Mouse (Mus musculus): Measurements from ENCODE around the gene Vamp8.

Vamp8 gene

DNA sequence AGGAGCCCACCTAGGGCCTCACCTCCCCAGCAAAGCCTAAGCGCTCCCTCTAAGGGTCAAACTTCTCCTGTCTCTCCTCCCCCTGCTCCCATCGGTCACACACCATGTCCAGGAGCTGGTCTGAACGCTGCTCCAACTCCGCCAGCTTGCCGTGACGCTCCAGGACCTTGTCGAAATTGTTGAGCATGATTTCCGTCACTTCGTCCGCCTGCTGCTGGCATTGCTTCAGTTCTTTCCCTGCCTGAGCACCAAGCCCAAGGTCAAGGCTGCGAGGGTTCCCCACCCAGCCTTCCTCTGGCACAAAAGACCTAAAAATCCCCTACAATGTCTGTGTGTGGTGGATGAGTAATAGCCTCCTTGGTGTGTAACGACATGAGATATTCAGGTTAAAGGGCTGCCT lies 20.4 kb downstream of the Vamp8 start:
- DNase-seq: no peak

DNA sequence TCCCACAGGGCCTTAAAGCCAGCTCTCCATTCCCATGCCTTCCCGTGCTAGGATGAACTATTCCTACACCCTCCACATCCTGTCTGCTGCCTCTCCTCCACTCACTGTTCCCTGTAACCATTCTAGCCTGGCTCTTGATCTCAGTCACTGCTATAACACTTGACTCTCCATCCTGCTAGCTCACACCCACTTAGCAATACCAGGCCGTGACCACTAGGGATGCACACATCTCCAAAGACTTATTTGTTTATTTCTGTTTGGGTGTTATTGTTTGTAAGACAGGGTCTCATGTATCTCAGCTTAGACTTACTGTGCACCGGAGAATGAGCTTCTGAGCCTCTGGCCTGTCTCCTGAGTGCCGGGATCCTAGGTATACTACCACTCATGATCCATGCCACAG lies 20.9 kb downstream of the Vamp8 start:
- no peak for DNase-seq

DNA sequence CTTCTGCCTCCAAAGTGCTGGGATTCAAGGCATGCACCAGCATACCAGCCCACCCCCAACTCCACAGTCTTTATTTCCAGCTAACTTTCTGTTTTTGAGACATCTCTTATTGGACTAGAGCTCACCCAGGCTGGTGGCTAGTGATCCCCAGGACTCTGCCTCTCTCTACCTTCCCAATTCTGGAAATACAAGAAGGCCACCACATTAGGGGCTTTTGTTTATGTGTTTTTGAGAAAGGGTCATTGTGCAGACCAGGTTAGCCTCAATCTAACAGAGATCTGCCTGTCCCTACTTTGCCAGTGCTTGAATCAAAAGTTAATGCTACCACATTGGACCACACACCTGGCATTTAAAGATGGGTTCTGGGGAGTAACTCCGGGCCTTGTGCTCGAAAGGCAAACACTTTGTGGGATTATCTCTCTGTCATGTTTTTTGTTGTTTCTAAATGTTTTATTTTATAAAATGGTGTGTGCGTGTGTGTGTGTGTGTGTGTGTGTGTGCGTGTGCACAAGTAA lies 23.0 kb downstream of the Vamp8 start:
- DNase-seq: no peak

DNA sequence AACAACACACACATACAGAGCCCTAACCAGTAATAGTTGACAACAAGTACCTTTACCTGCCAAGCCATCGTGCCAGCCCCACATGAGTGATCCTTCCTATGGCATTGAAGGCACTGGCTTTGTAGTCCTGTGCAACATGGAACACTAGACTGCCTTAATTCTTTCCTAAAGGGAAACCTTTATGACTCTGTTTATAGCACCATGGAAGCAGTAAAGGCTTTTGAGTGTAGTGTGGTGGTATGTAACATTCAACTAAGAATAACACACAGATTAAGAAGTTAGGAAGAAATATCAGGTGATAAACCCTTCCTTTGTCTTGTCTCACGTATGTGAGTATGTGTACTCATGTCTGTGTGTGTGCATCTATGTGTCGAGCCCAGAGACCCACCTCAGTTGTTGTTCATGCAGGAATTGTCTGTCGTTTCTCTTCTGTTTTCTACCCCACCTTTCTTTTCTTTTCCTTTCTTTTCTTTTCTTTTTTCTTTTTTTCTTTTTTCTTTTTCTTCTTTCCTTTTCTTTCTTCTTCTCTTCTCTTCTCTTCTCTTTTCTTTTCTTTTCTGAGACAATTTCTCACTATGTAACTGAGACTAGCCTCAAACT lies 23.6 kb downstream of the Vamp8 start, which contains the start of gene Rnf181:
Gene Rnf181 (minus strand): TSS at position 113 of the 600 bp plus-strand sequence.
- DNase-seq: no peak

DNA sequence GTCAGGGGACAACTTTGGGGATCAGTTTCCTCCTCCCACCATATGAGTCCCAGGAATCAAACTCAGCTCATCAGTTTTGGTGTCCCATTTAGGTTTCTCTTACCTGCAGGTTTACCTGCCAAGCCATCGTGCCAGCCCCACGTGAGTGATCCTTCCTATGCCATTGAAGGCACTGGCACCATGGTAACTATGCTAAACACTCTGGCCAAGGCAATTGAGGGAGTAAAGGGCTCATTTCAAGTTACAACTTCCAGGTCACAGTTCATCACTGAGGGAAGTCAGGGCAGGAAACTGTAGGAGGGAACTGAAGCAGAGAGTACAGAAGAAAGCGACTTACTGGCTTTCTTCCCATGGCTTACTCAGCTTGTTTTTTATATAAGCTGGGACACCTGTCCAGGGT lies 24.2 kb downstream of the Vamp8 start:
- DNase-seq: no peak

DNA sequence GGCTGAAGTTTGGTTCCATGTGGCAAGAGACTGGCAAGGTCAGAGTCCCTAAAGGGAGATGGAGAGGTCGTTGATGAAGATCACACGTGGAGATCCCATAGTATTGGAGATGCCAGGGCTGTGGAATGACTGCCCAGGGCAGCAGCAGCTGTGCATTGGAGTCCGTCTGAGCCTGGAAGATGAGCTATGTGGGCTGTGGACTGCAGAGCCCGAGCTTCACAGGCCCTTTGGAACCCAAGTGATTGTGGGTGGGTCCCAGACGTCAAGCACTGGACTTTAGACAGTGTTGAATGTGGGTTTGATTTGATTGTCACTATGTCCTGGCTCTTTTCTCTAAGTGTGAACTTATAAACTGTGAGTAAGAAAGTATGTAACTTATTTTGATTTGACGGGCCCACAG lies 25.5 kb downstream of the Vamp8 start:
- no peak for DNase-seq

DNA sequence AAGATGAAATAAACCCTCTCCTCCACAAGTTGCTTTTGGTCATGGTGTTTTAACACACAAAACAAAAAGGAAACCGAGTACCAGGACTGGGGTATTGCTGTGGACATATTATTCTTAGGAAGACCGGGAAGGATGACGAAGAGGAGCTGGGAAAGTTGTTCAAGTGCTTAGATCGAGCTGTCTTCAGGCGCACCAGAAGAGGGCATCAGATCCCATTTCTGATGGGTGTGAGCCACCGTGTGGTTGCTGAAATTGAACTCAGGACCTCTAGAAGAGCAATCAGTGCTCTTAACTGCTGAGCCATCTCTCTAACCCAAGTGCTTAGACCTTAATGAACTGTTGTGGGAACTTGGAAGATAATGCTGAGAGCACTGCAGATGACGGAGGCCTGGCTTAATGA lies 26.5 kb downstream of the Vamp8 start:
- DNase-seq: no peak

DNA sequence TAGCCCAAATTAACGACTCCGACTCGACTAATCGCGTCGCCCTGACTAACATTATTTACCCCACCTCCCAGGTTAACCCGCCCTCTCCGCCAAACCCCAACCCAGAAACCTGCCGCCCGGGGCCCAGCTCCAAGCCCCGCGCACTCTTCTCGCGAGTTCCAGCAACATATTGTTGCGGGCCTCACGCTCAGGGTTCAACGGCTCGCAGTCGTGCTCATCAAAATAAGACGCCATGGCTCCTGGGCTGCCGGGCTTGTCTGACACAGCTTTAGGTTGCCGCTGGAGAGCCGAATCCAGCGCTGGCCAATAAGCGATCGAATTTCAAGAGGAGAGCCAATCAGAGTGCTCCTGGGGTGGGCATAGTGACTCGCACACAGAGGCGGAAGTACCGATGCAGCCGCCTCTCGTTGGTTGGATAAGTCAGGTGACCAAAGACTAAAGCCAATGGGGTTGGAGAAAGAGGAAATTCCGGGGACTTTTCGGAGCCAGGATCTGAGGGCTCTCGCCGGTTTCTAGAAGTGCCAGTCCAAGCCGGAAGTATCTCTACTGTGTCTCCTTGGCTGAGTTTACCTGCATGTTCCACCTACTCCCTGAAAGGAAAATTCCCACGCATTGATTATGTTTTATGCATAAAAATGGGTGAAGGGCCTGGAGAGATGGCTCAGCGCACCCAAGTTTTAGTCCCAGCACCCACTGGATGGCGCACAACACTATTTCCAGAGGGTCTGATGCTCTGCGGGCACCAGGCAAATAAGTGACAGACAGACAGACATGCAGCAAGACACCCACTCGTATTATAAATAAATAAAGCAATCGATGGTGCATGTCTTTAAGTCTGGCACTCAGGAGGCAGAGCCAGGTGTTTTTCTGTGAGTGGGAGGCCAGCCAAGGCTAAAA lies 28.1 kb downstream of the Vamp8 start:
- DNase-seq: peak; percentile 88 to 92

DNA sequence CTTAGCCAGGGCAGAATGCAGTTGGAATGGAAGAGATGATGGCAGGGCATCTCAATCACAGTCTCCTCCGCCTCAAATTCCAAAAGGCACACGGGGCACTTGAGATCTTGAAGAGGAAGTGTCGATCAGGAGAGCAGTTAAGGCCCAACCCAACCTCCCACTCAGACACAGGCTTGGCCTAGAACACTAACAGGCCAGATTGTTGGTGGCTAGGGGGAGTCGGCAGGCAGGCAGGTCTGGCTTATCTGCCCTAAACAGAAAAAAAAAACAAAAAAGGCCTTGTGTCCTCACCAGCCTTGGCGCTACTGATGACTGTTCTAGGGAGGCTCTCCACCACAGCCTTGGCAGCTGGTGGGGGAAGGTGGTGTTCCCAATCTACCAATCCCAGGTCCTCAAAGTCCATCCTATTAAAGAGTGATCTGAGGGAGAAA lies 29.4 kb downstream of the Vamp8 start:
- DNase-seq: no peak

DNA sequence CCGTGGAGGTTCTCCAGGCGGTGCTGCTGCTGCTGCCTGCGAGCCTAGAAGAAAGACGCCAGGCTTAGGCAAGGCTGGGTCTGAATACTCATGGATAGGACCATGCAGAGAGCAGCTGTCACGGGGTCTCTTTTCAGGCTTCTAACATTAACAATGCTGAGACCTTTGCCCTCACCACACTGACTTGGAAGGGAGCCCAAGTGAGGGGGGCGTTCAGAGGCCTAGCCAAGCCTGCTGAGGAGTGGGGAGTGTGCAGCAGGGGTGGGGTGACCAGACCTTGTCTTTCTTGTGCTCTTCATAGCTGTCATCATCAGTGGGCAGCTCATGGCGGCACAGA lies 29.9 kb downstream of the Vamp8 start:
- DNase-seq: no peak

DNA sequence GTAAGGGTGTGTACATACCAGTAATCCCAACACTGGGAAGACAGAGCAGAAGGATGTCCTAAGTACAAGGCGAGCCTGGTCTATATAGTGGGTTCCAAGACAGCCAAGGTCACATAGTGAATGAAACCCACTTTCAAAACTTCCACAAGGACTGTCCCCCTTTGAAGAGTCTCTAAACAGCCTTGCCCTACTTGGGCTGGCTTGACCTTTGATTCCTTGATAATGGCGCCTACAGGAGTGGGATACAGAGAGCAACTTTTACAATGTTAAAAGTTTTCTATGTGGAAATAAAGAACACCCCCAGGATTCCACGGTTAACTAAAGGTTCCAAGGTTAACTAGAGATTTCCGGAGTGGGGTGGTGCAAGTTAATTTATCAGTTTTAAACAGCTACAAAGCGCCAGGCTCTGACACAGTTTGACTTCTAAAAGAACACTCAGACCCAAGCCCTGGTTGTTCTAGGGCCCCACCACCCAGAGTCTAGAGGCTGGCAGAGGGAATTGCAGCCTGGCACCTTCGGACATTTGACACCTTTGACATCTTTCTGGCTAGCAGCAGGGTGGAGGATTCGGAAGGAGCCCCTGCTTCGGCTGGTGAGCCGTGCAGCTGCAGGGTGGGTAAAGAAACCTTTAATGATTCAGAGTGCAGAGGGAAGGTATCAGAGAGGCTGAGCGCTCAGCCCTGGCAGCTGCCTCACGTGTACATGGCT lies 30.5 kb downstream of the Vamp8 start:
- no peak for DNase-seq

DNA sequence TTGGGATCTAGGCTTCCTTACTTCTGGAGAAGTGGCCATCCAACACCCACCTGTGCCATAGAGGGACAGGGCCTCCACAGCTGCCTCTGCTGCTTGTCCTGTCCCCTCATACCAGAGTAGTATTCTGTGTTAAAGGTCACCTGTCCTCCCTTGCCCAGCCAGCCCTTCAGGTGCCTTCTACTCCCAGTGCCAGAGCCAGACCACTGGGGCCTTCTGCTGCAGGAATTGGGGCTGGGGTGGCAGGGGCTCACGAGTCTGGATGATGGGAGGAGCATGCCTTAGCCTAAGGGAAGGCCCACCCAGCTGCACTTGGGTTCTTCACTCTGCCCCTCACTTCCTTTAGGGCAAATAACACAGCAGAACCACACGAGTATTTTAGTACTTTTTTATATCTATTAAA lies 31.2 kb downstream of the Vamp8 start:
- no peak for DNase-seq

DNA sequence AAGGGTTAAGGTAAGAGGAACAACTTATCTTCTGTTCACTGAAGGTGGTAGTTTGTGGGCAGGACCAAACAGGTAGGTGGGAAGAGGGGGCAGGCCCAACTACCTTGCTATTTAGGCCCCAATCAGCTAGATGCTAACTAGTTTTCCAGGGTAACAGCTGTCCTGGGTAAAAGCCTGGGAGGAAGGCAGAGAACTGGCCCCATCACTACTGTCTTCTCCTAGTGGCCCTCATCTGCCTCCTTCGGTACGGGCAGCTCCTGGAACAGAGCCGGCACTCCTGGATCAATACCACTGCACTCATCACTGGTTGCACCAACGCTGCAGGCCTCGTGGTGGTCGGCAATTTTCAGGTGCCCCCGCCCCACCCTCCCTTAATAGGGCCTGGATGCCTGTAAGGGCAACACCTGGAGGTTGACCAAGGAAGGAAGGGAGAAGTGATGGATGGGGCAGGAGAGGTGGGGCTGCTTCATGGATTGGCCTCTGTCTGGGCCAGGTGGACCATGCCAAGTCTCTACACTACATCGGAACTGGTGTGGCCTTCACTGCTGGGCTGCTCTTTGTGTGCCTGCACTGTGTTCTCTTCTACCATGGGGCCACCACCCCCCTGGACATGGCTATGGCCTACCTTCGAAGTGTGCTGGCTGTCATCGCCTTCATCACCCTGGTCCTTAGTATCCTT lies 32.3 kb downstream of the Vamp8 start:
- no peak for DNase-seq

DNA sequence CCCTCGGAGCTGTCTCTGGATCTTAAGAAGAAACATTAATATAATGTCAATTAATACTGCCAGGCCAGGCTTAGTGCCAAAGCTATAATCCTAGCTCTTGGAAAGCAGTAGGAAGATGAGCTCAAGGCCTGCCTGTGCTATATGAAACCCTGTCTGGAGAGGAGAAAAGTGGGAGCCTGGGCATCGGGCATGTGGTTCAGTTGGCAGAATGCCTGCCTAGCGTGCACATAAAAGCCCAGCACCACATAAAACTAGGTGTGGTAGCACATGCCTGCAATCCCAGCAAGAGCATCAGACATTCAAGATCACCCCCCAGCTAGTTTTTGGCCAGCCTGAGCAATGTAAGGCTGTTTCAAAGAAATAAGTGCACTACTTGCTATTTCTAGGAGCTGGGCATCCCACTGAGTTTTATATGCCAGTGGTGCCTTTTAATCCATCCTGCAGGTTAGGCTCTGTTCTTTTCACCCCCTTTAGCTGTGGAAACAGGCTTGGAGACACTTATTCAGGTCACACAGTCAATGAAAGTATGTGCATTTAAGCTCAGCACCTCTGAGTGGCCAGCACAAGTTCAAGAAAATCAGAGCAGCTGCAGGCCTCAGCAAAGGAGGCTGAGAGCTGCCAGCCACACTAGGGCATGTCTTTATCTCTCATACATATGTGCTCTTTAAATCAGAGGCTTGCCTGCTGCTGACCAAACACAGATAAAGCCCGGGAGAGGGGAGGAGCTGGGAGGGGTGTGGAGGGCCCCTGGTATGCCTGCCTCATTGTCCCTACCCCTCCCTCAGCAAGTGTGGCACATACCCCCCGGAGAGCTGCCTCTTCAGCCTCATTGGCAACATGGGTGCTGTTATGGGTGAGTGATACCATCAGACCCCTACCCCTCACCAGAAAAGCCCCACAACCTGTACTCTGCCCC lies 33.1 kb downstream of the Vamp8 start:
- DNase-seq: no peak

DNA sequence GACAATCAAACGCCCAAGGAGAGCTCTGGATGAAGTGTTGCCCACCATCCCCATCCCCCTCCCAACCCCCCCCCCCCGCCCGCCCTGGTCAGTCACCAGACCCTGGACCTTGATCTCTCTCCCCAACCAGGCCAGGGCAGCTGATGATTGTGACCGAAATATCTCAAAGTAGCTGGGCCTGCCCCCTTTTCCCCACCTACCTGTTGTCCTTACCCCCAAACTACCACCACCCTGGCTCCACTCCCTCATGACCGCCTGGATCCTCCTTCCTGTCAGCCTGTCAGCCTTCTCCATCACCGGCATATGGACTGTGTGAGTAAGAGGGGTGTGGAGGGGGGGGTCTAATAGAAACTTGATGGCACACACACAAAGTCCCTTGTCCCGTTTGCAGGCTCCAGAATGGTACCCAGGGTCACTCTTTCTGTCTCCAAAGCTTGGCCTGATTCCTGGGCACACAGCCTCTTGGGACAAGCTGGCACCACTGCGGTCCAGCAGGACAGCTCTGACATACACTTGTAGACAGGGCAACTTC lies 34.4 kb downstream of the Vamp8 start:
- DNase-seq: no peak

DNA sequence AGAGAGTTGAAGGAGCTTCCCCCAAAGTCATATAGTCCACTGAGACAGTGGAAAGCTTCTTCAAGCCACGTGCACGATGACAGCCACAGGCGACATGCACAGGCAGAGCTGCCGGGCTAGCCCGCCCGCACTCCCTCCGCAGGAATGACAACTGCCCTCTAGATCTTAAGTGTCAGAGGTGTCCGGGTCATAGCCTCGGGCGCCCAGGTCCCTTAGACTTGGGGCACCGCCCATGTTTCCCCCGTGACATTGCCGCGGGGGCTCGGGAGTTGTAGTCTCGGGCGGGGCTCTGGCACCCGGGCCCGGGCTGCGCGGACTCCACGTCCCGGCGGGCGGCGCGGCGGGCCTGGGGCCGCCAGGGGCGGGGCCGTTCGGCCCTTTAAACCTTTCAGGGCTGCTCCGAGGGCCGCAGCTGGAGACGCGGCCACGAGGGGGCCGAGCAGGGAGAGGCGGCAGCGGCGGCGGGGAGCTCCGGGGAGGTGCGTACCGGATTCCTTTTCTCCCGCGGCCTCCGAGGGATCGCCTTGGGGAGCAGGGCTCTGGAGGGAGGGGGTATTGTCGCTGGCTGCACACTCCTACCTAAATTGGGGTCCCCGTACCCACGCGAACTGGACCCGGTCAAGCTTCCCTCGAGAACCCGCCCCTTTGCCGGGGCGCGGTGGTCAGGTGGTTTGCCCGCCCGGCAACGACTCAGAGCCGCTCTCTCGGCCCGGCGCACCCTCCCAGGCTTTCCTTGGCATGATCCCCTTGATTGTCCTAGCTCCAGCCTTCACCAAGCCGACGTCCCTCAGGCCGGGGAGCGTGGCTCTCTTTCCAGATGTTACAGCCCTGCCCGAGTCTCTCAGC lies 35.2 kb downstream of the Vamp8 start, which contains the start of gene Tmem150a:
Gene Tmem150a (plus strand): TSS at position 382 of the 846 bp plus-strand sequence.
- DNase-seq: peak; percentile 65 to 67

DNA sequence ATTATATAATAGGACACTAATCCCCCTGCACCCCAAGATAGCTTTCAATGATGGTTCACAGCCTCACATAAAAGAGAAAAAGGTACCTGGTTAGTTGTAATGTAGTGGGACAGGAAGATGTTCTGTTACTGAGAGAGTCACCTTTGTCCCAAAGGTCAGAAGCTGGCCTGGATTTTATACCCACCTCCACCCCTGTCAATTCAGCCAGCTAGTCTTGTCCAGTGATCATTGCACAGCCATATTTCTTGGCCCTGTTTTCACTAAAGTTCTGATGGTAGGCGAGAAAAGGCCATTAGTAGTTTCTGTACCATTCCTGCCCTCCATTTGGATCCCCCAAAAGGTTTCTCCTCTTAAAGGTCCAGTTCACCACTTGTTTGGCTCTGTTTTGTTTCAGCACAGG lies 36.5 kb downstream of the Vamp8 start:
- DNase-seq: no peak

DNA sequence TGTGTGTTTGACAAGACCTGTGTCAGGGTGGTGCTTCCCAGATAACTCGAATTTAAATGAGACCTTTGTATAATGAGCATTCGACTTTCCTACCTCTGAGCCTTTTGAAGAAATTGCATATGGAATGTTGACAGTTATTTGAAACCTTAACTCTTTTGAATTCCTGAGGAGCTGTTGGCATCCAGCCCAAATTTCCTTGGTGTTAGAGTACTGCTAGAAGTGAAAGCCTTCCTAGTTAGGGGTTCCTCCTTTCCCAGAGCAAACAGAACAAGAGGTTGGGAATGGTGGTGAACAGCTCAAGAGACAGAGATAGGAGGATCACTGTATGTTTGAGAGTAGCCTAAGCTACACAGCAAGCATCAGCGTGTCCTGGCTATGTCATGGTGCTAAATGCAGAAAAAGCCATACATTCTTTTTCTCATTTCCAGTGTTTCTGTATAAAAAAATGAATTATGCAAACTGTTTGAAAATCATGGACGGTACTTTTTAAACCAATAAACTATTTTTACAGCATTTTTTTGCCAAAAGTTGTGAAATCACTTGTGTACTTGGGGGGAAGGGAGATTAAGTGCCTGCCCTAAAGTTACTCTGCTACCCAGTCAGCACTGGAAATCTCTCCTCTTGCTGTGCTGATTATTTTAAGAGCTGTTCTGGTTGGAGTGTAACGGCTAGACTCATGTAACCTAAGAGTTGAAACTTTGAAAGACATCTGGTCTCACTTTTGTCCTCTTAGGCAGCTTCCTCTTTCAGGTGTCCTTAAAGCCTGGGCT lies 37.7 kb downstream of the Vamp8 start:
- DNase-seq: no peak

DNA sequence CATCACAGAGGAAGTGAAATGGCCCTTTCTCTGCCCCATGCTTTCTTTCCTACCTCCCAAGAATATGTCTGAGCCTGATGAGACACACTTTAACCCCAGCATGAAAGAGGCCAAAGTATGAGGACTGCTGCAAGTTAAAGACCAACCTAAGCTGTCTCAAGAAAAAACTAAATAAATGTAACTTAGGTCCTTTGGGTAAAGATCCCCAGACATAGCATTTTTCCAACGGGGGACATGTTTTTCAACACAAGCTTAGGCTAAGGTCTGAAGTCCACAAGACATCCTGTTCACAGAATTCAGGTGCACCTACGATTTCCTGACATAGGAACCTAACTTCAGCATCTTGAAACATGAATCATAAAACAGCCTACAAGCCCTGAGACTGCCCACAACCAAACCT lies 40.3 kb downstream of the Vamp8 start:
- no peak for DNase-seq

DNA sequence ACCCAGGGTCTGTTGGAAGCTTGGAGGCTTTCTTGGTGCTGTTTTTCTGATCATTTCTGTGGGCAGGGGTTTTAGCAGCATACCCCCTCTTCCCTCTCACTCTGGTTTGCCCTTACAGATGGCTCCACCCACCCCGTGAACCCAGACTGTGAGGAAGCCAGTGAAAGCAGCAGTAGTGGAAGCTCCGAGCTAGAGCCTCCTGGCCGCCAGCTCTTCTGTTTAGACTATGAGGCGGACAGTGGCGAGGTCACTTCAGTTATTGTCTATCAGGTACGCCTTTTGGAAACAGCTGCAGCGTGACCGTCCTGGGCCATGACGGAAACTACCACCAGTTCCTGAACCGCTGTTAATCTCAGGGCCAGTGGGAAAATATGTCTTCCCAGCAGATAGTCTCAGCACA lies 42.1 kb downstream of the Vamp8 start:
- DNase-seq: no peak
